ENCODE assay signal across 31 mouse cellular contexts in genomic region chr7:117269263-117269897, GRCm38 (mm10).
DNase-seq lines count a peak whose midpoint lies in the region; ATAC-seq and TF ChIP-seq lines count a peak whose summit lies in the region.
"Had no signal": no experiment of that assay in that cellular context is flagged by ENCODE, and none has a peak within 500 bp of the region (broad histone marks: within the 10 kb centered on the region; RNA-seq: fewer than 3 reads in every experiment).

No protein-coding gene starts in this region.

- H3K4me2 ChIP-seq in forebrain, embryonic 13.5 days = no peak overlapping the region
- H3K4me2 ChIP-seq in hindbrain, embryonic 15.5 days = 0 out of 2 replicates have a peak overlapping the region, but pooled peaks have one; percentile 13
- no peak overlapping the region for H3K4me2 ChIP-seq in hindbrain, embryonic 11.5 days (replicated peaks; ENCODE audit: low read depth, low read length)
- no peak overlapping the region for H3K4me2 ChIP-seq in neural tube, embryonic 14.5 days (ENCODE audit: low read depth, low read length)
- H3K4me2 ChIP-seq: heart, embryonic 12.5 days; intestine, embryonic 15.5 days; limb, embryonic 15.5 days; liver, embryonic 13.5 days; midbrain, embryonic 15.5 days; neural tube, embryonic 12.5 days; stomach, embryonic 15.5 days had no signal

- no peak overlapping the region for H3K27ac ChIP-seq in forebrain, embryonic 13.5 days
- H3K27ac ChIP-seq in forebrain, embryonic 10.5 days = no peak overlapping the region
- no peak overlapping the region; the same call in 1 of the 2 replicates for H3K27ac ChIP-seq in hindbrain, embryonic 15.5 days (replicated peaks)
- H3K27ac ChIP-seq in hindbrain, embryonic 11.5 days (ENCODE audit: low read depth, low read length) = no peak overlapping the region
- no peak overlapping the region for H3K27ac ChIP-seq in neural tube, embryonic 14.5 days (ENCODE audit: low read depth, low read length)
- H3K27ac ChIP-seq: heart, adult 2 months; intestine, embryonic 15.5 days; kidney, postnatal 0 days; limb, embryonic 10.5 days; limb, embryonic 15.5 days; liver, embryonic 13.5 days; midbrain, embryonic 15.5 days; neural tube, embryonic 12.5 days; stomach, embryonic 15.5 days had no signal

- H3K9me3 ChIP-seq in forebrain, embryonic 13.5 days (replicated peaks) = no peaks in the 10 kb centered on the region
- no peaks in the 10 kb centered on the region for H3K9me3 ChIP-seq in forebrain, embryonic 10.5 days
- H3K9me3 ChIP-seq in hindbrain, embryonic 15.5 days = no peaks in the 10 kb centered on the region
- no peaks in the 10 kb centered on the region for H3K9me3 ChIP-seq in hindbrain, embryonic 11.5 days (ENCODE audit: control insufficient read depth, low read length)
- H3K9me3 ChIP-seq in neural tube, embryonic 14.5 days (ENCODE audit: control insufficient read depth, low read length) = no peaks in the 10 kb centered on the region
- H3K9me3 ChIP-seq: heart, embryonic 12.5 days; intestine, embryonic 15.5 days; limb, embryonic 10.5 days; limb, embryonic 15.5 days; liver, embryonic 13.5 days; megakaryocyte, embryonic 14.5 days; midbrain, embryonic 15.5 days; neural tube, embryonic 12.5 days; stomach, embryonic 15.5 days had no signal

- H3K4me1 ChIP-seq in forebrain, embryonic 13.5 days = peaks cover 19% of the 10 kb centered on the region
- H3K4me1 ChIP-seq in forebrain, embryonic 10.5 days = no peaks in the 10 kb centered on the region
- H3K4me1 ChIP-seq in hindbrain, embryonic 15.5 days (replicated peaks) = peaks cover 8% of the 10 kb centered on the region; the same call in 1 of the 2 replicates
- no peaks in the 10 kb centered on the region for H3K4me1 ChIP-seq in hindbrain, embryonic 11.5 days (replicated peaks; ENCODE audit: control insufficient read depth, insufficient read depth, low read length)
- no peaks in the 10 kb centered on the region for H3K4me1 ChIP-seq in neural tube, embryonic 14.5 days (ENCODE audit: control insufficient read depth, insufficient read depth, low read length)
- H3K4me1 ChIP-seq: intestine, embryonic 15.5 days; liver, embryonic 13.5 days; megakaryocyte, embryonic 14.5 days; midbrain, embryonic 15.5 days; neural tube, embryonic 12.5 days; stomach, embryonic 15.5 days had no signal

- DNase-seq in forebrain, embryonic 10.5 days (ENCODE audit: extremely low spot score, low spot score) = no peak
- no peak for DNase-seq in hindbrain, embryonic 11.5 days (ENCODE audit: low spot score)
- DNase-seq in brain, embryonic 14.5 days (ENCODE audit: low read depth) = peak; percentile 83
- no peak for DNase-seq in adrenal gland, adult 18-20 months (ENCODE audit: low spot score in 2 of 2)
- DNase-seq: adrenal gland, adult 8-10 months; cerebellum, adult 11 months; cerebellum, adult 9-10 months; cerebellum, postnatal 36 days; heart, adult 2 months; kidney, adult 8-10 months; kidney, postnatal 4 days; layer of hippocampus, adult 9-11 months; liver, embryonic 13.5 days; lung, adult 18-20 months; lung, postnatal 4 days; right cerebral cortex, postnatal 25 days; thymus, postnatal 14 days had no signal

- no peak overlapping the region for H3K9ac ChIP-seq in forebrain, embryonic 13.5 days
- no peak overlapping the region for H3K9ac ChIP-seq in hindbrain, embryonic 15.5 days
- H3K9ac ChIP-seq in hindbrain, embryonic 11.5 days (ENCODE audit: low read depth, low read length) = no peak overlapping the region
- no peak overlapping the region for H3K9ac ChIP-seq in neural tube, embryonic 14.5 days (replicated peaks; ENCODE audit: low read depth, low read length)
- H3K9ac ChIP-seq: heart, embryonic 12.5 days; intestine, embryonic 15.5 days; limb, embryonic 15.5 days; liver, embryonic 13.5 days; midbrain, embryonic 15.5 days; neural tube, embryonic 12.5 days; stomach, embryonic 15.5 days had no signal

- no peaks in the 10 kb centered on the region for H3K36me3 ChIP-seq in forebrain, embryonic 13.5 days (ENCODE audit: poor library complexity, severe bottlenecking)
- H3K36me3 ChIP-seq in forebrain, embryonic 10.5 days (replicated peaks) = no peaks in the 10 kb centered on the region
- no peaks in the 10 kb centered on the region for H3K36me3 ChIP-seq in hindbrain, embryonic 15.5 days
- H3K36me3 ChIP-seq in hindbrain, embryonic 11.5 days (ENCODE audit: control insufficient read depth, insufficient read depth, low read length) = no peaks in the 10 kb centered on the region
- no peaks in the 10 kb centered on the region for H3K36me3 ChIP-seq in neural tube, embryonic 14.5 days (ENCODE audit: control insufficient read depth, insufficient read depth, low read length)
- H3K36me3 ChIP-seq: heart, embryonic 12.5 days; intestine, embryonic 15.5 days; limb, embryonic 10.5 days; limb, embryonic 15.5 days; liver, embryonic 13.5 days; midbrain, embryonic 15.5 days; neural tube, embryonic 12.5 days; stomach, embryonic 15.5 days had no signal

- no peak for TF ChIP-seq CTCF in brain, embryonic 14.5 days (IDR thresholded peaks at IDR 0.05; ENCODE audit: borderline replicate concordance, extremely low read depth, insufficient read depth, insufficient read length)

- no peak overlapping the region for H3K4me3 ChIP-seq in forebrain, embryonic 13.5 days
- no peak overlapping the region for H3K4me3 ChIP-seq in forebrain, embryonic 10.5 days
- no peak overlapping the region for H3K4me3 ChIP-seq in hindbrain, embryonic 15.5 days
- H3K4me3 ChIP-seq in hindbrain, embryonic 11.5 days (ENCODE audit: low read depth, low read length) = no peak overlapping the region
- H3K4me3 ChIP-seq in neural tube, embryonic 14.5 days (ENCODE audit: low read depth, low read length) = no peak overlapping the region
- H3K4me3 ChIP-seq: heart, adult 2 months; heart, embryonic 12.5 days; intestine, embryonic 15.5 days; limb, embryonic 10.5 days; limb, embryonic 15.5 days; liver, embryonic 13.5 days; megakaryocyte, embryonic 14.5 days; midbrain, embryonic 15.5 days; neural tube, embryonic 12.5 days; stomach, embryonic 15.5 days had no signal

- ATAC-seq in forebrain, embryonic 13.5 days = peak; percentile 45; the same call in 1 of the 2 replicates
- peak; percentile 68; the same call in 1 of the 2 replicates for ATAC-seq in hindbrain, embryonic 15.5 days (ENCODE audit: low FRiP score, low read depth)
- no peak for ATAC-seq in hindbrain, embryonic 11.5 days (ENCODE audit: low FRiP score)
- ATAC-seq in neural tube, embryonic 14.5 days (ENCODE audit: low read depth) = 0 out of 2 replicates have a peak, but pooled peaks have one; percentile 51
- ATAC-seq: activated CD4-positive, CD25-positive, alpha-beta regulatory T cell, adult 4 months; intestine, embryonic 15.5 days; lung, postnatal 0 days; midbrain, embryonic 15.5 days had no signal

- H3K27me3 ChIP-seq in forebrain, embryonic 13.5 days = no peaks in the 10 kb centered on the region
- H3K27me3 ChIP-seq in forebrain, embryonic 10.5 days (ENCODE audit: poor library complexity, severe bottlenecking) = no peaks in the 10 kb centered on the region
- no peaks in the 10 kb centered on the region for H3K27me3 ChIP-seq in hindbrain, embryonic 15.5 days
- H3K27me3 ChIP-seq in hindbrain, embryonic 11.5 days (ENCODE audit: control insufficient read depth, insufficient read depth, low read length) = no peaks in the 10 kb centered on the region
- no peaks in the 10 kb centered on the region for H3K27me3 ChIP-seq in neural tube, embryonic 14.5 days (ENCODE audit: control insufficient read depth, insufficient read depth, low read length)
- H3K27me3 ChIP-seq: heart, embryonic 12.5 days; intestine, embryonic 15.5 days; limb, embryonic 15.5 days; liver, embryonic 13.5 days; megakaryocyte, embryonic 14.5 days; midbrain, embryonic 15.5 days; neural tube, embryonic 12.5 days; stomach, embryonic 15.5 days had no signal

- TF ChIP-seq POLR2A in brain, embryonic 14.5 days (IDR thresholded peaks at IDR 0.05; ENCODE audit: borderline replicate concordance, extremely low read depth, insufficient read depth, insufficient read length, poor library complexity, severe bottlenecking) = no peak

- 64% methylated on average over 10 of the region's 10 CpGs for WGBS in forebrain, embryonic 13.5 days
- 85% methylated on average over 10 of the region's 10 CpGs for WGBS in forebrain, embryonic 10.5 days
- WGBS in hindbrain, embryonic 15.5 days = 54% methylated on average over 10 of the region's 10 CpGs
- 84% methylated on average over 10 of the region's 10 CpGs for WGBS in hindbrain, embryonic 11.5 days
- 40% methylated on average over 10 of the region's 10 CpGs for WGBS in neural tube, embryonic 14.5 days
